Mouse (Mus musculus): ENCODE results near the gene Nsf. TPM values are rescaled to one million over a fixed set of nuclear protein-coding genes. Genes with fewer than 3 reads are reported as not detected.

Gene Nsf
- polyA plus RNA-seq, 1 experiment from 2014 or later, result 47.5 TPM

GRCm38 (mm10) chr11:103772505-103773386 lies 181.1 kb downstream of the Nsf start:
- ATAC-seq (ENCODE audit: low FRiP score, low TSS enrichment), result no peak
- peaks cover 86% of the 10 kb centered on the region for H3K27me3 ChIP-seq (ENCODE audit: insufficient read depth, low read length)
- H3K27ac ChIP-seq (ENCODE audit: low read length), result no peak overlapping the region
- peak overlapping the region; percentile 55 for H3K4me2 ChIP-seq (replicated peaks; ENCODE audit: low read depth, low read length)
- no peaks in the 10 kb centered on the region for H3K9me3 ChIP-seq (ENCODE audit: low read length)
- WGBS, result 2% methylated on average over 23 of the region's 23 CpGs
- no peaks in the 10 kb centered on the region for H3K36me3 ChIP-seq (ENCODE audit: insufficient read depth, low read length)
- peaks cover 12% of the 10 kb centered on the region for H3K4me1 ChIP-seq (ENCODE audit: insufficient read depth, low read length)
- no peak overlapping the region for H3K9ac ChIP-seq (replicated peaks; ENCODE audit: low read length)
- peak overlapping the region; percentile 40 for H3K4me3 ChIP-seq (ENCODE audit: low read length)

Other genes starting within 250 kb of the Nsf start
- 8.9 and 10.0 TPM in 2 replicates for gene Wnt9b, start 204.2 kb downstream of the Nsf start, polyA plus RNA-seq (2015; fragmentation: Nextera tagmentation; extraction: Ambion mirVana)
- gene Wnt3, start 179.9 kb downstream of the Nsf start, polyA plus RNA-seq (2015; fragmentation: Nextera tagmentation; extraction: Ambion mirVana), result not detected in 2 replicates
- gene Arf2, start 12.7 kb upstream of the Nsf start, polyA plus RNA-seq (2015; fragmentation: Nextera tagmentation; extraction: Ambion mirVana), result 67.8 and 69.8 TPM in 2 replicates
- gene Crhr1, start 178.8 kb upstream of the Nsf start, polyA plus RNA-seq (2015; fragmentation: Nextera tagmentation; extraction: Ambion mirVana), result 0.16 and 0.23 TPM in 2 replicates
- gene Sppl2c, start 232.3 kb upstream of the Nsf start, polyA plus RNA-seq (2015; fragmentation: Nextera tagmentation; extraction: Ambion mirVana), result not detected in 2 replicates